Mouse (Mus musculus) left cerebral cortex, postnatal 25 days (tissue): ENCODE measurements at regions not wholly inside any gene's neighbourhood (a gene's known extent, or its start where the extent isn't known, plus 50 kb on each side); places are given as distances from the start of the nearest gene placed in this dataset.

Experiments used
- DNase-seq, 2 experiments: peaks; one replicate each; pipeline ENCODE4 v3.0.0; 2022; ENCODE audit warnings: low spot score in 2 of 2, mixed read lengths in 1 of 2
- intact Hi-C: fragments of 180-260 bp; cut with DNase I; formaldehyde crosslinking; loops from one replicate; pipeline ENCODE4 v1.15.1; 2025

GRCm38 (mm10) chr19:14388539-14388938, 209.3 kb downstream of the Tle4 start:
- intact Hi-C loops, result no loop called here
- DNase-seq, result no peak

DNA sequence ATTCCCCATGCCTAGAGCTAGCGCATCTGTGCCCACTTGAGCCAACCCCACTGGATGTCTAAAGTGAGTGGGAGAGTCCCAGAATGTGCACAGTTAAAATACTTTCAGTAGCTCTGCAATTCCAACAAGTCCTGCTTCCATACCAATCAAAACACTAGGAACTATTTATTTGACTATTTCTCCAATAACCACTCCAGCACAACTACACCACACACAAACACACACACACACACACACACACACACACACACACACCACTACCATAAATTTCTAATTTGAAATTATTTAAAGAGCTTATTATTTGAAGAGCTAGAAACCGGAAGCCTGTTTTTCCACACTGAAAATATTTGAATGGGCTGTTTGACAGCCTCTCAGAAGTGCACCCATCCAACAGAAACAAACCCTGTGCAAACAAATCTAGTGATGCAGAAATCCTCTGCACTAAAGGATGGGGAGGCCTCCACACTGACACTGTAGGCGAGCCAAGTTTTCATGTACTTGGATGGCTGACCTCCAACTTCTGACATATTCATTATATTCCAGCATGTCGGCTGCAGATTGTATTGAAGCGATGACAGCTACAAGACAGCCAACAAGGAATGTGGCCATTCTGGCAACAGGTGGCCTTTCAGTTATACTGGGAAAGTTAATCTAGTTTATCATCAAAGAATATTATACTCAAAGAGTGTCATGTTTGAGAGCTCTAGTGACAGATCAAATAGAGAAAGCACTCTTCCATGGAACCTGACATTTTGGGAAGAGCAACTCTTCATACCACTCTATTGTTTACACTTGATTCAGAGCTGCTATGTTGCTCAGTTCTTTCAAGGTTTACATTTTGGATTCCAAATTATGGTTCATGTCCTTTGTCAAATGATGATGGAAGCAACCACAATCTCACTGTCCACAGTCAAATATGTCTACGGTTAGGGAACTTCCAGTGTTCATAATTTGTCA, 207.7 kb downstream of the Tle4 start:
- no peak for DNase-seq
- intact Hi-C loops, result no loop called here

- intact Hi-C loops, result no loop called here
- DNase-seq, result no peak
Measured at GRCm38 (mm10) chr19:14390914-14391313, 206.9 kb downstream of the Tle4 start.
